Mouse (Mus musculus) liver (tissue): ENCODE measurements at regions not wholly inside any gene's neighbourhood (a gene's known extent, or its start where the extent isn't known, plus 50 kb on each side); places are given as distances from the start of the nearest gene placed in this dataset.
A peak's percentile ranks its signal among the peaks of the same experiment; 100 is the strongest.

Source experiments
- DNase-seq: peaks from one replicate; pipeline ENCODE4 v3.0.0-alpha.2; 2020; ENCODE audit warnings: mixed read lengths

GRCm38 (mm10) chr1:157013669-157014048 lies 74.2 kb upstream of the Ralgps2 start:
- no peak for DNase-seq

DNA sequence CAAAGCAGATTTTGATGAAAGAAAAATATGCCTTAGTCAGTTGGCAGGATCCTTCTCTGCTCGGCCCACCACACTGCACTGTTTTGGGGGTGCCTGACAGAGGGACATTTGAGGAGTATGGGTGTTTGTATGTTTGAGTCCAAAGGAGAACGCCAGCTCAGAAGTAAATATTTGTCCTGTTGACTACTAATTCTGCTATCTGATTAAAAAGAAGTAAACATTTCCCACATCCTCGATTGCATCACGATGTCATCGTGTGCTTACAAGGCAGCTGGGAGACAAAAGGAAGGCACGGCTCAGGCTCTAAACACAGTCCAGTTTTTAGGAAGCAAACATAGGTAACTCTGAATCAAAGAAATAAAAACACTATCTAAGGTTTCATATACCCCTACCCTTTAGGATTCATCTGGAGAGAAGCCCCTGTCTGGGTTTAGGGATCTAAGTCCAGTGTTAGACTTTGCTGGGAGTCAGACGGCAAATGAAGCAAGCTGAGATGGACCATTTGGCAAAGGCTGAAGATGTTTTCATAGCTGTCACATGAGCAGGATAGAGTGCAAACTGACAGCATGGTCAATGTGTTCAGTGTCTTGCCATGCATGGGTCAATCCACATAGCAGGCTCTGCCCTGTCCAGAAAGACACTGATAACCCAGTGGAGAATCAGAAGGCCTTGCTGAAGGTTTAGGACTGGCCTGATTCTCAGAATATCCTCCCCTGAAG lies 73.7 kb upstream of the Ralgps2 start:
- DNase-seq = no peak

DNA sequence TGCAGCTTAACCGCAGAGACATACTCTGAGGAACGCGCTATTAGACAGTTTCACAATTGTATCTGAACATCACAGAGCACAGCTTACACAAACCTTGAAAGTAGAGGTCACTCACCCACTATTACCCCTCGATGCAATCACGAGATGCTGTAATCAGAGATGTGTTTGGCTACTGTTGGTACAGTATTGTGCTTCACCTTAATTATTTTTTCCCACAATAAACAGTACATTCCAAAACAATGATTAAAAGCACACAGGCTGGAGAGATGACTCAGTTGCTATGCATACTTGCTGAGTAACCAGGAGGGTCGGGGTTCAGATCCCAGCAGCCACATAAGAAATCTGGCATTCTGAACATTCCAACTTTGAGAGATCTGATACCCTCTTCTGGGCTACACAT lies 71.8 kb upstream of the Ralgps2 start:
- DNase-seq = no peak

GRCm38 (mm10) chr1:157009427-157009826 lies 70.0 kb upstream of the Ralgps2 start:
- no peak for DNase-seq

DNA sequence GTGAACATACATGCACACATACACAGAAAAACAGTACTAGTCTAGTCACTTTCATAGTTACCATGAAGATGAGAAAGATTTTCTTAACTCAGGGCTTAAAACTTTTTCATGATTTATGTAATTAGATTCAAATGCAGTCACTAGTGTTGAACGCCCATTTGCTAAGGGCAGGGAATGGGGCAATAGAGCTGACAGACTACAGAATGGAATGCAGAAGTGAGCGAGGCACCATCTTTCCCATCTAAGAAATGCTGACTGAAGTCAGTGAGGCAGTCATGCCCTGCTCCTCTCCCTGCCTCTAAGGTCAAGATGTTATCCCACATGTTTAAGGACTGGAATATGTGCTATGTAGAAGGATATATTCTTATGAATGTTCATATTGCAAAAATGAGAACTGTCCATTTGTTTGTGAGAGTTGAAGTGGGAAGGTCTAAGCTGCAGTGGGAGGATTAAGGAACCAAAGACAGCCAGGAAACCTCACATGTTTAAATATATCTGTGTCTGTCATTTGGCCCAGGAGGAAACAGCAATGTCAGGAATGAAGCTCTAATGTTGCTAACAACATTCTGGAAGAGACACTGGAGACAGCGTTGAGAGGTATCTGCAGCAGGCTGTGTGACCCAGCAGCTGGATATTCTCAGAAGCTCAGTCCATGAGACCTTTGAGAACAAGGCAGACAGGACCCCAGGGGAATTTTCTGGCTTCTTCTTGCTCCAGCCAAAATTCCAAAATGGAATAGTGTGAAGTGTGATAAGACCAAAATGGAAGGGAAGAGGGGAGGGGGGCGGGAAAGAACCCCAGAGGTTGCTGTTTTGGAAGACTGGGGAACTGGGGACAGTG lies 68.7 kb upstream of the Ralgps2 start:
- DNase-seq = no peak

DNA sequence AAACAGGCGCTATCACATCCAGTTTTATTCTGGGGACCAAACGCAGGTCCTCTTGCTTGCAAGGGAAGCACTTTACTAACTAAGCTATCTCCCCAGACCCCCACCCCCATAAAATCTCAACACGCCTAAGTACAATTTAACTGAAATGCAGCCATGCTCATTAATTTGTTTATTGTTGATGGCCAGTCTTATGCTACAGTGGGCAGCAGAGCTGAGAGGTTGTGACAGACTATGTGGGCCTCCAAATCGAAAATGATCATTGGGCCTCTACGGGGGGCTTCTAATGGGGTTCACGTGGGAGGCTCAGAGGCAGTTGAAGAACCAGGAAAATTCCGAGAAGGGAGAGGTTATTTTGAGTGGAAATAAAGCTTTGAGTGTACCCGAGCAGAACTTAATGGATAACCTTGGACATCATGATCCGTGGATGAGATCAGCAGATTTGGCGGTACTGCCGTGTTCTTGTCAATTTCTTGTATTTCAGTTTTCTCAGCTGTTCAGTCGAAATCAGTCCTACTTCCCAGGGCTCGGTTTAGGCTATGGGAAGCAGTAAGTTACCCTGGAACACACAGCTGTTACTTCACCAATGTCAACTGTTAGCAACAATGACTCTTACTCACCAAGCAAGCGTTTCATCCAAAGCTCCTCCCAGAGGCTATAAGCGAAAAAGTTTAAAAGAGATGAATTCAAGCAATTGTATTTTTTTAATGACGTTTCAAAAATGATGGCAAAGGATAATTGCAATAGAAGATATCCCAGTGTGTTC lies 65.1 kb upstream of the Ralgps2 start:
- DNase-seq = no peak

- no peak for DNase-seq
Observed at GRCm38 (mm10) chr1:157003034-157003433, 63.6 kb upstream of the Ralgps2 start.

DNA sequence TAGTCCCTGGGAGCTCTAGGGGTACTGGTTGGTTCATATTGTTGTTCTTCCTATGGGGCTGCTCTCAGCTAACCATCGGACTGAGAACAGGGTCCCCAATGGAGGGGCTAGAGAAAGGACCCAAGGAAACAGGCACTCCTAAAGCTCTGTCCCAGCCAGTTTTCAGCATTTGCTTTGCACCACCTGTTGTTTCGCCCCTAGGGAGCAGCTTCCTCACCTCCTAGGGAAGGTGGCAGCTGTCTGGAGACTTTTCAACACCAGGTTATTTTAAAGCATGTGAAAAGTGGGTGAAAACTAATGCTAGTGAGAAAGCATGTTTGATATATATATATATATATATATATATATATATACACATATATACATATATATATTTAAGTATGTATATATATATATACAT lies 62.8 kb upstream of the Ralgps2 start:
- no peak for DNase-seq

- DNase-seq = no peak
Observed at GRCm38 (mm10) chr1:157001008-157001660, 61.7 kb upstream of the Ralgps2 start.

GRCm38 (mm10) chr1:156999947-157000346 lies 60.5 kb upstream of the Ralgps2 start:
- no peak for DNase-seq

GRCm38 (mm10) chr1:156999272-156999671 lies 59.8 kb upstream of the Ralgps2 start:
- DNase-seq = no peak

- DNase-seq = no peak
Observed at GRCm38 (mm10) chr1:156997476-156998305, 58.3 kb upstream of the Ralgps2 start.

- no peak for DNase-seq
Observed at GRCm38 (mm10) chr1:156997033-156997432, 57.6 kb upstream of the Ralgps2 start.

GRCm38 (mm10) chr1:156996084-156996880 lies 56.9 kb upstream of the Ralgps2 start:
- peak; percentile 31 for DNase-seq

DNA sequence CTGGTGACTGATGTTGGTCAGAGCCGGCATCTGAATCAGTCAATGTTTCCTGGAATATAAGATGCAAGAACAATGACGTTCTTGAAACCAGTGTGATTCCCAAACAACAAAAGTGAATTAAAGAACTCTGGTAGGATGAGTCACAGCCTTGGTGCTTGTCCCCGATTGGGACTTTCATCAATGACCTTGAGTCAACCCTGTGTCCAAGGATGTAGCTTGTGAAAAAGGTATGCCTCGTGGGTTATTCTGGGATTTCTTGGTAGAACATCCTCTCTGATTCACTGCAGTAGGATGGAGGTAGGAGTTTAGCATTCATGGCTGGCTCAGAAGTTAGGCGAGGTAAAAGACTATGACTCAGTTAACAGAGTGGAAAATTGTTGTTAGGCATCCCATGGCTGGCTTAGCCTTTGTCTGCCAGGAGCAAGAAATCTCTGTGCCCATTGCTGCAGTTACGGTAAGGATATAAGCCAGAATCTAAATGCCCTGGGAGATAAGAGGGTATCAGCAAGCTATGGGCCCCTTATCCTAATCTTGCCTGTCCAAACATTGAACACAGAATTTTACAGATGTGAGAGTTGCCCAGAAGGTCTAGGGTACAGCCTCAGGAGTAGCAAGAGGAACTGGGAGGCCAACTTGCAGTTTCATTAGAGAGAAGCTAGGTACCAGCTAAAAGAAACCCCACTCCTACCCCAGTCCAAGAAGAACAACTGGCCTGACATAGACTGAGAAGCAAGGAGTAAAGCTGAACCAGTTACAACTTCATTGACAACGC lies 55.9 kb upstream of the Ralgps2 start:
- no peak for DNase-seq

- no peak for DNase-seq
Observed at GRCm38 (mm10) chr1:156994644-156995016, 55.2 kb upstream of the Ralgps2 start.

- DNase-seq = peak; percentile 69
Observed at GRCm38 (mm10) chr1:156994005-156994643, 54.7 kb upstream of the Ralgps2 start.

DNA sequence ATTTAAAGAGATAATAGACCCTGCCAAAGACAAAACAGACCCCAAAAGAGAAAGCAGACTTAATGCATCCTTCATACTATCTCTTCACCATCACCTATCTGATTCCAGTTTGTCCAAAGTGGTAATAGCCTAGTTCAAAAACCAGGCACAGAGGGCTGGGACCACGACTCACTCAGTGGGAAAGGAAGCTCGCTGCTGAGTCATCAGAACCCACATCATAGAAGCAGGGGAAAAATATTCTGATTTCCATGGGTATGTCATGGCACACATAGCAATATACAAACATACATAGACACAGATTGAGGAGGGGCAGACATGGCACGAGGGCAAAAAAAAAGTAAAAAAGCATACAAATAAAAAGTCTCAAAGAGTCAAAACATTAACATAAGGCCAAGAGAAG lies 53.7 kb upstream of the Ralgps2 start:
- DNase-seq = no peak

DNA sequence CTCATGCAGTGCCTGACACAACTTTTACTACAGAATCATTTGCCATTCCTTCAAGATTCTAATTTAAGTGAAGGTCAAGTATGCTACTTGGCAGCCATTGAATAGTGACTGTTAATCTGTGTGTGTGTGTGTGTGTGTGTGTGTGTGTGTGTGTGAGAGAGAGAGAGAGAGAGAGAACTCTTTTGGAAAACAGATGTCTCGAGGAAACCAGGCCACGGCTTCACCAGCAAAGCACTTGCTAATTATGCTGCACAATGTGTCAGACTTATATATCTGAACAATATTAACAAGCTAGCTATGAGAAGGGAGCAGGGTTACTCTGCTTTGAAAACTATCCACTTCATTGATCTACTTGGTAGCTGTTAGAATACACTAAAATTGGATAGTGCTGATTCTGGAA lies 53.1 kb upstream of the Ralgps2 start:
- DNase-seq = no peak
